Mouse (Mus musculus): ENCODE measurements at regions not wholly inside any gene's neighbourhood (a gene's known extent, or its start where the extent isn't known, plus 50 kb on each side); places are given as distances from the start of the nearest gene placed in this dataset.

DNA sequence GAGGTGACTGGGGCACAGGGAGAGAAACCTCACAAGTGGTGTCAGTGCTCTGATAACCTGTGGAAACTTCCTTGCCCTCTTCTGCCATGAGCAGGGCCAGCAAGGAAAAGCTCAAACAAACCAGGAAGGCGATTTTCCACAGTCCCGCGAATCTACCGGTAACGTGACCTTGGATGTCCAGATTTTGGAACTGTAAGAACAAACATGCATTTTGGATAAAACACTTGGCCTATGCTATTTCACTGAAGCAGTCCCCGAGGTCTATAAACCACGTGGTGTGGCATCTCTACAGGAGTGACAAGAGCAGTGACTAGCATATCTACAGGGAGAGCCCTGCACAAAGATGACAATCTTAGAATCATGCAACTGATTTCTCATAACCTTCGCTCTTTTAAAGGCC lies 211.9 kb upstream of the Daam1 start:
- TF ChIP-seq FLI1 (IDR thresholded peaks at IDR 0.05; ENCODE audit: low read length) (no peak), GATA1 (IDR thresholded peaks at IDR 0.05; ENCODE audit: borderline replicate concordance, low read length) (no peak)
